In the genomic region with DNA sequence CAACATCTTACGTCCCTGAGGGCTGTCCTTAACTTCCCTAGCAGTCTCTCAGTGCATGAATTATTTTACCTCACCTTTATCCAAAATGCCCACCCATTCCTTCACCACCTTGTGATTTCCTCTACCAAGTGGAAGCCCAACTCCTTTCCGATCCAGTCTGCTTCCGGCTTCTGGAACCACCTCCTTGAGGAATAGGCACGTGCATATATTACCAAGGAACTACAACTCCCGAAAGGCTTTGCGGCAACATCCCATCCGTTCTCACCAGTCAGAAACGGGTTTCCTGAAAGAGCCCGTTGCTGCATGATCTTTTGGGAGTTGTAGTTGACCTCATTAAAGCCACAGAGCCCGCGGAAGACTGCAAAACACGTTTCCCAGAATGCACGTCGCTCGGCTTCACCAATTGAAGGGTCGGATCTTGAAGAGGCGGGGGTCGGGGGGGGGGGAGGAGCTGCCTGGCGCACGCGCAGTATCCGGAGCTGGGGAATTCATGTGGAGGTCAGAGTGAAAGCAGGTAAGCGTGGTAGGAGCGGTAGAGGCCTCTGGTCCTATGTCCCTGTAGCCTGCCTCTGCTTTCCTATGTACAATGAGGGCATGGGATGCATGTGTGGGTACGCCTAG, we compare ENCODE assay signal across 8 mouse cellular contexts. TPM values are rescaled to one million over a fixed set of nuclear protein-coding genes. Genes with fewer than 3 reads are reported as not detected.
DNase-seq lines count a peak whose midpoint lies in the region; ATAC-seq and TF ChIP-seq lines count a peak whose summit lies in the region.

A gene (plus strand): TSS at position 429 of the 621 bp plus-strand sequence.

- no peaks in the 10 kb centered on the region for H3K27me3 ChIP-seq in embryonic facial prominence, embryonic 13.5 days
- no peaks in the 10 kb centered on the region for H3K27me3 ChIP-seq in kidney, adult 2 months (replicated peaks; ENCODE audit: control insufficient read depth, insufficient read depth, low read length)
- H3K27me3 ChIP-seq in limb, embryonic 12.5 days = no peaks in the 10 kb centered on the region
- no peaks in the 10 kb centered on the region for H3K27me3 ChIP-seq in midbrain, embryonic 15.5 days (replicated peaks)
- no peaks in the 10 kb centered on the region for H3K27me3 ChIP-seq in spleen, adult 2 months (ENCODE audit: control insufficient read depth, insufficient read depth, low read length)

- H3K27ac ChIP-seq in embryonic facial prominence, embryonic 13.5 days = peak within 1 kb of the TSS; percentile 9; the same call in 1 of the 2 replicates
- H3K27ac ChIP-seq in kidney, adult 2 months (ENCODE audit: insufficient read depth, low read depth, low read length) = peak within 1 kb of the TSS; percentile 79
- peak within 1 kb of the TSS; percentile 59; the same call in 1 of the 2 replicates for H3K27ac ChIP-seq in limb, embryonic 12.5 days
- peak within 1 kb of the TSS; percentile 57; the same call in 1 of the 2 replicates for H3K27ac ChIP-seq in midbrain, embryonic 15.5 days
- H3K27ac ChIP-seq in spleen, adult 2 months (ENCODE audit: insufficient read depth, low read length) = peak within 1 kb of the TSS; percentile 14

- peak; percentile 36 for TF ChIP-seq POLR2A in kidney, adult 2 months (IDR thresholded peaks at IDR 0.05; ENCODE audit: low read depth, low read length)
- peak; percentile 46 for TF ChIP-seq POLR2A in spleen, adult 2 months (IDR thresholded peaks at IDR 0.05; ENCODE audit: low read depth, low read length)

- H3K9ac ChIP-seq in embryonic facial prominence, embryonic 13.5 days = peak within 1 kb of the TSS; percentile 79
- peak within 1 kb of the TSS; percentile 69 for H3K9ac ChIP-seq in limb, embryonic 12.5 days (replicated peaks)
- peak within 1 kb of the TSS; percentile 73 for H3K9ac ChIP-seq in midbrain, embryonic 15.5 days

- TF ChIP-seq CTCF in kidney, adult 2 months (conservative IDR thresholded peaks at IDR 0.05; ENCODE audit: insufficient read depth, insufficient read length, low read depth, low read length) = no peak
- no peak for TF ChIP-seq CTCF in spleen, adult 2 months (IDR thresholded peaks at IDR 0.05; ENCODE audit: extremely low read depth, insufficient read depth, insufficient read length, insufficient replicate concordance)

- H3K4me2 ChIP-seq in embryonic facial prominence, embryonic 13.5 days = peak within 1 kb of the TSS; percentile 88
- H3K4me2 ChIP-seq in limb, embryonic 12.5 days = peak within 1 kb of the TSS; percentile 96
- peak within 1 kb of the TSS; percentile 80 for H3K4me2 ChIP-seq in midbrain, embryonic 15.5 days

- peak; percentile 93 for ATAC-seq in embryonic facial prominence, embryonic 13.5 days (ENCODE audit: insufficient number of reproducible peaks, insufficient read depth, low FRiP score, low TSS enrichment, low read depth)
- ATAC-seq in limb, embryonic 12.5 days (ENCODE audit: insufficient number of reproducible peaks, insufficient read depth, low FRiP score, low TSS enrichment, low read depth) = peak; percentile 96
- ATAC-seq in midbrain, embryonic 15.5 days (replicated peaks) = peak; percentile 95

- peak; percentile 93 for DNase-seq in 3134 (ENCODE audit: extremely low read depth, insufficient read length, low spot score)
- DNase-seq in adrenal gland, postnatal 36 days = peak; percentile 90 to 91
- peak; percentile 97 to 98 for DNase-seq in heart, adult 18-20 months
- DNase-seq in kidney, adult 2 months = peak; percentile 99
- DNase-seq in spleen, adult 2 months (ENCODE audit: low read depth in 1 of 2, low spot score in 2 of 2) = peak; percentile 91 to 98

- H3K9me3 ChIP-seq in embryonic facial prominence, embryonic 13.5 days = no peaks in the 10 kb centered on the region
- H3K9me3 ChIP-seq in limb, embryonic 12.5 days = no peaks in the 10 kb centered on the region
- H3K9me3 ChIP-seq in midbrain, embryonic 15.5 days = no peaks in the 10 kb centered on the region

- peak within 1 kb of the TSS; percentile 62 for H3K4me3 ChIP-seq in embryonic facial prominence, embryonic 13.5 days
- H3K4me3 ChIP-seq in kidney, adult 2 months (ENCODE audit: insufficient read depth, low read depth, low read length) = peak within 1 kb of the TSS; percentile 71
- peak within 1 kb of the TSS; percentile 73 for H3K4me3 ChIP-seq in limb, embryonic 12.5 days (replicated peaks)
- peak within 1 kb of the TSS; percentile 76 for H3K4me3 ChIP-seq in midbrain, embryonic 15.5 days
- peak within 1 kb of the TSS; percentile 61 for H3K4me3 ChIP-seq in spleen, adult 2 months (ENCODE audit: extremely low read depth, insufficient read depth, insufficient read length)

- H3K4me1 ChIP-seq in embryonic facial prominence, embryonic 13.5 days = peaks cover 13% of the 10 kb centered on the region
- peaks cover 5% of the 10 kb centered on the region for H3K4me1 ChIP-seq in kidney, adult 2 months (ENCODE audit: control insufficient read depth, insufficient read depth, low read length)
- peaks cover 7% of the 10 kb centered on the region for H3K4me1 ChIP-seq in limb, embryonic 12.5 days (replicated peaks)
- H3K4me1 ChIP-seq in midbrain, embryonic 15.5 days = peaks cover 13% of the 10 kb centered on the region
- H3K4me1 ChIP-seq in spleen, adult 2 months (ENCODE audit: control insufficient read depth, insufficient read depth, insufficient read length) = peaks cover 5% of the 10 kb centered on the region

- peaks cover 34% of the 10 kb centered on the region for H3K36me3 ChIP-seq in embryonic facial prominence, embryonic 13.5 days
- H3K36me3 ChIP-seq in kidney, adult 2 months (ENCODE audit: control insufficient read depth, insufficient read depth, low read length) = peaks cover 3% of the 10 kb centered on the region; the same call in 1 of the 2 replicates
- H3K36me3 ChIP-seq in limb, embryonic 12.5 days = peaks cover 37% of the 10 kb centered on the region
- peaks cover 22% of the 10 kb centered on the region; the same call in 1 of the 2 replicates for H3K36me3 ChIP-seq in midbrain, embryonic 15.5 days (replicated peaks)
- peaks cover 6% of the 10 kb centered on the region for H3K36me3 ChIP-seq in spleen, adult 2 months (ENCODE audit: control insufficient read depth, insufficient read depth, low read length)

- 2% methylated on average over 25 of the region's 25 CpGs for WGBS in embryonic facial prominence, embryonic 13.5 days
- WGBS in kidney, adult 2 months = under 1% methylated on average over 25 of the region's 25 CpGs
- 2% methylated on average over 25 of the region's 25 CpGs for WGBS in limb, embryonic 12.5 days
- 1% methylated on average over 25 of the region's 25 CpGs for WGBS in midbrain, embryonic 15.5 days
- under 1% methylated on average over 25 of the region's 25 CpGs for WGBS in spleen, adult 2 months

RNA-seq across cellular contexts. Expression of the gene that starts here (rescaled TPM):
- 100 to 1,000 TPM; 324 to 358 TPM for total RNA-seq in adrenal gland, postnatal 36 days (2021)
- polyA plus RNA-seq in embryonic facial prominence, embryonic 13.5 days (2015; fragmentation: Nextera tagmentation; extraction: Ambion mirVana) = 209 and 218 TPM in 2 replicates
- 100 to 1,000 TPM; 428 to 436 TPM for total RNA-seq in heart, adult 18-20 months (2021)
- polyA plus RNA-seq in kidney, adult 2 months (2012; rRNA removed) = 258 and 296 TPM in 2 replicates
- 231 TPM in 2 replicates for polyA plus RNA-seq in limb, embryonic 12.5 days (2016; fragmentation: Nextera tagmentation; extraction: Ambion mirVana)
- polyA plus RNA-seq in midbrain, embryonic 15.5 days (2015; fragmentation: Nextera tagmentation; extraction: Ambion mirVana) = 166 and 185 TPM in 2 replicates
- polyA plus RNA-seq in spleen, adult 2 months (2012; rRNA removed) = 46.5 and 49.5 TPM in 2 replicates

Comparison
In these comparisons a context has a peak if more than half of its experiments do, and no peak if none do; other contexts are left out.
1. Peak in every context shown above with its lines: DNase-seq, ATAC-seq, H3K4me3 ChIP-seq and H3K27ac ChIP-seq.
2. H3K27ac ChIP-seq: peak in every context shown above with its lines; median percentile 79 in kidney, adult 2 months; 59 in limb, embryonic 12.5 days; 57 in midbrain, embryonic 15.5 days; 14 in spleen, adult 2 months; 9 in embryonic facial prominence, embryonic 13.5 days.